Mouse (Mus musculus) liver, embryonic 12.5 days (tissue): ENCODE measurements around the gene Rassf8. TPM values are rescaled to one million over a fixed set of nuclear protein-coding genes. Genes with fewer than 3 reads are reported as not detected.

Experiments used
- polyA plus RNA-seq: library from polyadenylated mRNA; unstranded; fragments of >200 nt; fragmentation: Nextera tagmentation; extraction: Ambion mirVana; gene quantifications from 2 replicates; pipeline ENCODE4 v1.2.1, GENCODE M21; 2016

Rassf8 gene
- polyA plus RNA-seq, 1 experiment from 2014 or later = 1.2 TPM

Other genes with a start within 250 kb of the Rassf8 start
- not detected in 2 replicates for gene Lmntd1, start 132.4 kb upstream of the Rassf8 start, polyA plus RNA-seq
- not detected in 2 replicates for gene Tuba3b, start 131.0 kb upstream of the Rassf8 start, polyA plus RNA-seq
- gene Bhlhe41, start 118.8 kb downstream of the Rassf8 start, polyA plus RNA-seq = 0.11 and 0.15 TPM in 2 replicates
- 1.0 and 1.7 TPM in 2 replicates for gene Sspn, start 184.9 kb downstream of the Rassf8 start, polyA plus RNA-seq